Mouse (Mus musculus): ENCODE results near the gene Naf1. TPM values are rescaled to one million over a fixed set of nuclear protein-coding genes. Genes with fewer than 3 reads are reported as not detected.

Gene Naf1
- total and polyA plus RNA-seq, 3 experiments, result 11.1 to 39.6 TPM; not detected in 1

DNA sequence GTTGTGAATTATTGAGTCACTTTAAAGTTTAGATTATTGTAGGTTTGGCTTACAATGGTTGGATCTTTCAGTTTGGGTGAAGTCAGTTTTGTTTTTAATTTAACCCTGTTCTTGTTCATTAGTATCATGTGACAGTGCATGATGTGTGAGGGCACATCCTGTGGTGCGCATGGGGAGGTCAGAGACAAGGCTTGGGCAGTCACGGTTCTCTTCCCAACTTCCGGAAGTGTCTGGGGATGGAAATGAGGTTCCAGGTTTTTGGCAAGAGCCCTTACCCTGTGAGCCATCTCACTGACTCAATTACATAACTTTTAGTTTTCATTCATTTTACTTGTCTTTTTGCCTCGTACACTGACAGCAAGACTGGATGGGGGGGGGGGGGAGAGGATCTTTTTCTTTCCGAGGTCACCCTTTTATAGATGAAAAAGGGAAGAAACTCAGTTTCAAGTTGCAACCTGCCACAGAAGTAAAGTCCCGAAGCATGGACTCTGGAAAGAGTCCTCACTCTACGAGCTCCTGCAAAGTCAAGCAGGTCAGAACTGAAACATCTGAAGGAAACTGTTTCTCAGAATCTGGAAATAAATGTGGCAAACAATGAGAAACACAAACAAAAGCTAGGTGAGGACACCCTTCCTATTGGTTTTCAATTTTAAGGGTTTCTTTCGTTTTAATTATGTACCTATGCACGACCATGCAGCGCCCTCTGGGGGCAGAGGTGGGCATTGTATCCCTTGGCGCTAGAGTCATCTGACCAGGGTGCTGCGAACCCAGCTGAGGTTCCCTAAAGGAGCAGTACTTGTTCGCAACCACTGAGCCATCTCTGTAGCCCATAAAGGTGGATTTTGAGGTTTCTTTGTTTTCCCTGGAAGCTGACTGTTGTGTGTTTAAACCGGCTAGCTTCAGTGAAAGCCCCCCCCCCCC is 53.9 kb downstream of the Naf1 start (continued):
- TF ChIP-seq ZC3H11A (IDR thresholded peaks at IDR 0.05; ENCODE audit: low read depth, low read length) (peak; percentile 36), MYC (IDR thresholded peaks at IDR 0.05; ENCODE audit: low read depth, low read length) (0 out of 2 replicates have a peak, but pooled peaks have one; percentile 4), GABPA (IDR thresholded peaks at IDR 0.05; ENCODE audit: low read depth, low read length) (no peak), RCOR1 (IDR thresholded peaks at IDR 0.05; ENCODE audit: low read depth, low read length) (no peak), ZMIZ1 (IDR thresholded peaks at IDR 0.05; ENCODE audit: low read depth, low read length) (no peak)

DNA sequence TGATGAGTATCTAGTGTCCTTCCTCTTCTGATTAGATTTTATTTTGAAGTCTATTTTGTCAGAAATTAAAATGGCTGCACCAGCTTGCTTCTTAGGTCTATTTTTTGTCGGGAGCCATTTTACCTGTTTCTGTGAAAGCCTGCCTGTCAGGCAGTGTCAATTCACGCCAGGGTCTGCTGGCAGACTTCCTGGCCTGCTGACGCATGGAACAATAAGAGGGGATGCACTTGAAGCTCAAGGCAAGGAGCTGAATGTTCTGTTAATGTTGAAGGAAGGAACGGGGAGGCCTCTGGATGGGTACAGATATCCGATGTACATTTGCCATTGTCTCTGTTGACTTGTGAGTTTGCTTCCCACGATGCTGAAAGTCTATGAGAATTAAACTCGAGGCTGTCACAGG is 56.0 kb downstream of the Naf1 start:
- TF ChIP-seq UBTF (IDR thresholded peaks at IDR 0.05; ENCODE audit: borderline replicate concordance, insufficient read depth, low read depth, low read length) (no peak), TBP (IDR thresholded peaks at IDR 0.05; ENCODE audit: low read depth, low read length) (no peak), ZNF384 (IDR thresholded peaks at IDR 0.05; ENCODE audit: low read depth, low read length) (no peak)
- Histone ChIP-seq H3K4me1 (ENCODE audit: control insufficient read depth in 1 of 2, insufficient read depth in 2 of 2, low read length in 2 of 2) (no peaks in the 10 kb centered on the region), H3K9me3 (replicated peaks; ENCODE audit: insufficient read depth, low read length) (no peaks in the 10 kb centered on the region), H3K79me2 (ENCODE audit: control insufficient read depth, insufficient read depth, low read length, poor library complexity) (no peaks in the 10 kb centered on the region), H3K36me3 (ENCODE audit: control insufficient read depth in 1 of 2, insufficient read depth in 2 of 2, low read length in 2 of 2) (no peaks in the 10 kb centered on the region), H3K27me3 (ENCODE audit: control insufficient read depth in 1 of 2, insufficient read depth in 2 of 2, low read length in 2 of 2) (no peaks in the 10 kb centered on the region), H3K27ac (ENCODE audit: control insufficient read depth, low read depth, low read length) (no peak overlapping the region), H3K9ac (ENCODE audit: control insufficient read depth, low read depth, low read length, poor library complexity, severe bottlenecking) (no peak overlapping the region), H3K4me3 (ENCODE audit: control insufficient read depth in 1 of 2, insufficient read depth in 1 of 2, low read depth in 2 of 2, low read length in 2 of 2) (no peak overlapping the region)
- no peak for DNase-seq (ENCODE audit: low read depth, low spot score)

DNA sequence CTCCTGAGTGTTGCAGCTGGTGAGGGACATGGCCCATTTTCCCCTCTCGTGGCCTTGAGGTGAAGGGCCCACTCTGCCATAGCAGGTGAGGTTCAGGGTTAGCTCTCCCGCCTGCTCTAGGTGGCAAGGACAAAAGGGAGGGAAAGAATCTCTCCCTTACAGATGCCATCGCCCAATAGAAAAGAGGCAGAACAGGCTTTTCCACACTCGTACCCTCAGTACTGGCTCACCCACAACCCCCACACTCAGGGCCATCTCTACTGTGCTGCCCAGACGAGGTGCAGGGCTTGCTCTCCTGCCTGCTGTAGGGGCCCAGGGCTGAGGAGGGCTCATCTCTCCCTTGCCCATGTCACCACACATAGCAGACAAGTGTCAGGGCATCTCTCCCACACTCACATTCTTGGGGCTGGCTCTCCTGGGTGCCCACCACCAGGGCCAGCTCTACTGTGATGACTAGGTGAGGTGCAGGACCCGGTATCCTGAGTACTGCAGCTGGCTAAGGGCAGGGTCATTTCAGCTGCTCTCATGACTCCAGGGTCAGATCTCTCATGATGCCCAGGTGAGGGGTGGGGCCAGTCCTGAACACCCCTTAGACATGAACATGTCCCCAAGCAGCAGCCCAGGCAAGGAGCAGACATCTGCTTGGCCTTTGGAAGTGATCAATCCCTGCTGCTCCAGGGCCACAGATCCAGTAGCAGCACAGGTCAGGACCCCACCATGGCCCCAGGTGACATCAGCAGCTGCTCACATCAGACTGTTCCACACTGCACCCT is 57.9 kb downstream of the Naf1 start:
- no peaks in the 10 kb centered on the region for H3K79me2 ChIP-seq (ENCODE audit: control insufficient read depth, insufficient read depth, low read length, poor library complexity)
- H3K27ac ChIP-seq (ENCODE audit: control insufficient read depth, low read depth, low read length), result no peak overlapping the region
- DNase-seq (ENCODE audit: low read depth, low spot score), result no peak
- H3K4me1 ChIP-seq (ENCODE audit: control insufficient read depth in 1 of 2, insufficient read depth in 2 of 2, low read length in 2 of 2), result no peaks in the 10 kb centered on the region
- H3K36me3 ChIP-seq (ENCODE audit: control insufficient read depth in 1 of 2, insufficient read depth in 2 of 2, low read length in 2 of 2), result no peaks in the 10 kb centered on the region
- no peaks in the 10 kb centered on the region for H3K27me3 ChIP-seq (ENCODE audit: control insufficient read depth in 1 of 2, insufficient read depth in 2 of 2, low read length in 2 of 2)
- no peak overlapping the region for H3K9ac ChIP-seq (ENCODE audit: control insufficient read depth, low read depth, low read length, poor library complexity, severe bottlenecking)
- no peak overlapping the region for H3K4me3 ChIP-seq (ENCODE audit: control insufficient read depth in 1 of 2, insufficient read depth in 1 of 2, low read depth in 2 of 2, low read length in 2 of 2)
- TF ChIP-seq UBTF (IDR thresholded peaks at IDR 0.05; ENCODE audit: borderline replicate concordance, insufficient read depth, low read depth, low read length) (no peak), ETS1 (IDR thresholded peaks at IDR 0.05; ENCODE audit: low read depth, low read length) (no peak), MYC (IDR thresholded peaks at IDR 0.05; ENCODE audit: low read depth, low read length) (no peak), NELFE (IDR thresholded peaks at IDR 0.05; ENCODE audit: low read depth, low read length) (no peak), GABPA (IDR thresholded peaks at IDR 0.05; ENCODE audit: low read depth, low read length) (no peak), ZNF384 (IDR thresholded peaks at IDR 0.05; ENCODE audit: low read depth, low read length) (no peak), JUND (IDR thresholded peaks at IDR 0.05; ENCODE audit: low read depth, low read length) (no peak)
- H3K9me3 ChIP-seq (replicated peaks; ENCODE audit: insufficient read depth, low read length), result no peaks in the 10 kb centered on the region
